Mouse (Mus musculus) heart, adult 8-10 months (tissue): Measurements from ENCODE around the gene Zfand2b. TPM values are rescaled to one million over a fixed set of nuclear protein-coding genes. Genes with fewer than 3 reads are reported as not detected.

ENCODE experiments used
- DNase-seq: peaks from one replicate; pipeline ENCODE4 v3.0.0; 2022; ENCODE audit warnings: low spot score
- total RNA-seq, 4 experiments: library from RNA; stranded (reverse); gene quantifications; 2 replicates each; pipeline ENCODE4 v1.2.4; 2022

Gene Zfand2b
- total RNA-seq: 10 to 100 TPM; 14.6 to 16.9 (median 15.7) TPM

- DNase-seq: peak; percentile 96
These were observed at the start of gene Zfand2b for GRCm38 (mm10) chr1:75168472-75169464. Gene Zfand2b, plus strand, starts transcription at chr1:75168646.

- no peak for DNase-seq
These were observed 46.2 kb upstream of the Zfand2b start for GRCm38 (mm10) chr1:75122211-75122610.

- DNase-seq: peak; percentile 93
These were observed 43.8 kb upstream of the Zfand2b start, which contains the start of gene Nhej1 for GRCm38 (mm10) chr1:75124346-75125321. Gene Nhej1, minus strand, starts transcription at chr1:75125200.

GRCm38 (mm10) chr1:75125418-75125817 is 43.0 kb upstream of the Zfand2b start:
- no peak for DNase-seq

- no peak for DNase-seq
These were observed 39.8 kb upstream of the Zfand2b start for GRCm38 (mm10) chr1:75128641-75129040.

GRCm38 (mm10) chr1:75133421-75134207 is 34.8 kb upstream of the Zfand2b start, which contains the start of gene Slc23a3:
Gene Slc23a3, minus strand, starts transcription at chr1:75133890.
- DNase-seq: no peak

GRCm38 (mm10) chr1:75136293-75136692 is 32.2 kb upstream of the Zfand2b start:
- DNase-seq: no peak

GRCm38 (mm10) chr1:75136730-75137129 is 31.7 kb upstream of the Zfand2b start:
- DNase-seq: no peak

GRCm38 (mm10) chr1:75138448-75138847 is 30.0 kb upstream of the Zfand2b start:
- no peak for DNase-seq

GRCm38 (mm10) chr1:75140601-75141190 is 27.8 kb upstream of the Zfand2b start:
- DNase-seq: no peak

GRCm38 (mm10) chr1:75141486-75142190 is 26.8 kb upstream of the Zfand2b start:
- DNase-seq: peak; percentile 68

GRCm38 (mm10) chr1:75142301-75143261 is 25.9 kb upstream of the Zfand2b start, which contains the start of the genes Cnppd1 and Retreg2:
Gene Cnppd1, minus strand, starts transcription at chr1:75142711.
Gene Retreg2, plus strand, starts transcription at chr1:75142778.
- peak; percentile 95 for DNase-seq

- no peak for DNase-seq
These were observed 22.9 kb upstream of the Zfand2b start for GRCm38 (mm10) chr1:75145589-75145988.

GRCm38 (mm10) chr1:75147411-75148135 is 20.9 kb upstream of the Zfand2b start:
- no peak for DNase-seq

- no peak for DNase-seq
These were observed 19.7 kb upstream of the Zfand2b start for GRCm38 (mm10) chr1:75148727-75149126.

GRCm38 (mm10) chr1:75155837-75156236 is 12.6 kb upstream of the Zfand2b start:
- DNase-seq: no peak

- no peak for DNase-seq
These were observed 9.5 kb upstream of the Zfand2b start for GRCm38 (mm10) chr1:75158990-75159389.
